Mouse (Mus musculus): ENCODE data around the gene Msl2. TPM values are rescaled to one million over a fixed set of nuclear protein-coding genes. Genes with fewer than 3 reads are reported as not detected.
A peak's percentile ranks its signal among the peaks of the same experiment; 100 is the strongest.

Gene Msl2
- total RNA-seq, 2 experiments from 2014 or later = 37.8 to 39.1 TPM

DNA sequence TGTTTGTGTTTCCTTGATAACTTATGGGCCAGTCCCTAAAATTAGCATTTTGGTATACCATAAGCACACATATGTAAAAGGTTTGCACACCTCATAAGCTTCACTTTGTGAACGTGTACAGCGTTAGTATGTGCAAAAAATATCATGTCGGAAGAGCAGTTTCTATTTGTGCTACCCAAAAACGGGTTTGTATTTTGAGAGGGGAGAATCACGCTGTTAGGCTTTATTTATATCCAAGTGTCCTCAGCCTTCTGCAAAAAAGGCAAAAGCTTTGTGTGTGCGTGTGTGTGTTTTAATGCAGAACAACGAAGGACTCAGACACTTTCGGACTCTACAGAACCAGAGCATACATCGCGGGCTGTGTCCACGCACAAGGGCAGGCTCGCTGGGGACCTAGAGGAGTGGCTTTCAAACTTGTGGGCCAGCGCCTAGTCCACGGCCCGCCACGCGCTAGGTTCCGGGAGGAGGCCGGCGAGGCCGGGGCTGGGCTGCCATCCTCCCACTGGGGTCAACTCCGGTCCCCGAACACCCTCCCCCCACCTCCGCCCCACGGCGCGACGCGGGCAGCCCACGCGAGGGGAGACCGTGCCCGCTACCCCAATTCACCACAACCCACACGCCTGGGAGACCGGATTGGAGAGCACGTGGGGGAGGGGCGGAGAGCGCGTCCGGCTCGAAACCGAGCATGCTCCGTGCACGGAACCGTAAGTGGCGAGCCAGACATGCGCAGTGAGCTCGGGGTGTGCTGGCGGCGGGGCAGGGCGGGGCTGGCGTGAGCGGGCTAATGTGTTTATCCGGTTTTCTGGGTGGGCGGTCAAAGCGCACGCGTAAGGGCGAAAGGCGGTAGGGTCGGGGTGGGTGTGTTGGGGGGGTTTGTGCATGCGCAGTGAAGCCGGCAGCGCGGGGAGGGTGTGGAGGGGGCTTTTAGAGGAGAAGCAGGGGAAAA is 587 bp upstream of the Msl2 start:
- intact Hi-C loops (cut with DNase I) = no loop called here
- DNase-seq = peak; percentile 99

DNA sequence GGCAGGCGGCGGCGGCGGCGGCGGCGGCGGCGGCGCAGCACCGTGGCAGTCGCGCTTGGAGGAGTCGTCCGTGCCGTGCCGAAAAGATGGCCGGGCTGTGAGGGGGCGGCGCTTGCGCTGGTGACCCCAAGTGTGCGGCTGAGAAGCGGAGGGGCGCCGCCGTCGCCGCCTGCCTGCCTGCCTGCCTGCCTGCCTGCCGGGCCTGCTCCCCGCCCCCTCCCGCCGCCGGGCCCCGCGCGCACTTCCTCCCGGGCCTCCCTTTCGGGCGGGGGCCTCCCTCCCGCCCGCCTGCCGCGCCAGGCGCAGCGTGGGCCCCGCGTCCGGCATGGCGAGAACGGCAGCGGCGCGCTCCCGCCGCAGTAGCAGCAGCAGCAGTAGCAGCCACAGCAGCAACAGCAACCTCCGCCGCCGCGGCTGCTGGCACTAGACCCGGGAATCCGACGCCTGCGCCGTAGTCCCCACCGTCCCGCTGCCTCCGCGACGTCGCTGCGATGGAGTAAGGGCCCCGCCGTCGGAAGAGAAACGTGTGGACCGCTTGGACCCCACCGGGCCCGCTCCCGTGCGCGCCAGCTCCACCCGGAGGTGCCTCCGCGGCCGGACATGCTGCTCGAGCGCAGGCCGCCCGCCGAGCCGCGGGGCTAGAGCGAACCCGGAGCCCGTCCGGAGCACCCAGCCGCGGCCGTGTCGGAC is 576 bp downstream of the Msl2 start:
- peak; percentile 84 to 89 for DNase-seq
- intact Hi-C loops (cut with DNase I) = loop anchor here (2.0 to 5.0 kb wide), 3 partner anchors 32 to 432 kb away; no protein-coding TSS in a partner anchor

- intact Hi-C loops (cut with DNase I) = loop anchor here (2.0 to 5.0 kb wide), 3 partner anchors 32 to 433 kb away; no protein-coding TSS in a partner anchor
- peak in 1 of 2 experiments; percentile 47 for DNase-seq
Observed at GRCm38 (mm10) chr9:101075091-101075581, 1.2 kb downstream of the Msl2 start.

DNA sequence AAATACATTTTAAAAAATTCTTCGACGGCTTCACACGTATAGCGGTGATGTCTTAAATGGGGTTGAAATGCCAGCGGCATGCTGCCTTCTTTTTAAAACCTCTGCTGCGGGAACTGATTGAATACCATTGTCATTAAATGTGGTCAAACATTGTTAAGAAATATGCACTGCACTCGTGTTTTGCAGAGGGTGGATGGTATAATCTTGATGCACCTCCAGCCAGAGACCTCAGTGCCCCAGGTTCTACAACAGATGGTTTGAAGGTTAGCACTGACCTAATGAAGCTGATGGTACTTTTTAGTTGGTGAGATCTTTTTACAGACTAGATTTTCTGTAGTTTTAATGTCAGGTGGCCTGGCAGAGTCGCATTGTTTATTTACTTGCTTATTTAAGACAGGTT is 1.8 kb downstream of the Msl2 start:
- peak in 1 of 2 experiments; percentile 18 for DNase-seq
- intact Hi-C loops (cut with DNase I) = loop anchor here (2.0 to 5.0 kb wide), 3 partner anchors 31 to 433 kb away; no protein-coding TSS in a partner anchor

- intact Hi-C loops (cut with DNase I) = loop anchor here (5.0 kb wide), 2 partner anchors 76 to 434 kb away; no protein-coding TSS in a partner anchor
Observed at GRCm38 (mm10) chr9:101076095-101076875, 2.4 kb downstream of the Msl2 start.

DNA sequence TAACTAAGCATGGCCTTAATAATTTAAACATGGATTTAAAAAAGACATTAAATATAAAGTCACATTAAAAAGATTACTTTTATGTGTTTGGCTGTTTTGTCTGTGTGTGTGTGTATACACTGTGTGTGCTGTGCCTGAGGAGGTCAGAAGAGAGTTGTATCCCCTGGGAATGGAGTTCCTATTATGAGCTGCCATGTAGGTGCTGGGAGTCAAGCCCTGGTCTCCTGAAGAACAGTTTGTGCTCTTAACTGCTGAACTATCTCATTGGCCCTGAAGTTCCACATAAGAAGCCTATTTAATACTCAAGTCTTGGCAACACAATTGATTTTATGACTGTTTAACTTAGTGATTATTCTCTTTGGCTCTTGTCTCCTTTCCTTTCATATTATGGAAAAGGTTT is 3.6 kb downstream of the Msl2 start:
- DNase-seq = no peak
- intact Hi-C loops (cut with DNase I) = loop anchor here (5.0 kb wide), 2 partner anchors 75 to 435 kb away; no protein-coding TSS in a partner anchor

More at GRCm38 (mm10) chr9:101076095-101076875, 2.4 kb downstream of the Msl2 start:
- peak; percentile 18 to 29 for DNase-seq

DNA sequence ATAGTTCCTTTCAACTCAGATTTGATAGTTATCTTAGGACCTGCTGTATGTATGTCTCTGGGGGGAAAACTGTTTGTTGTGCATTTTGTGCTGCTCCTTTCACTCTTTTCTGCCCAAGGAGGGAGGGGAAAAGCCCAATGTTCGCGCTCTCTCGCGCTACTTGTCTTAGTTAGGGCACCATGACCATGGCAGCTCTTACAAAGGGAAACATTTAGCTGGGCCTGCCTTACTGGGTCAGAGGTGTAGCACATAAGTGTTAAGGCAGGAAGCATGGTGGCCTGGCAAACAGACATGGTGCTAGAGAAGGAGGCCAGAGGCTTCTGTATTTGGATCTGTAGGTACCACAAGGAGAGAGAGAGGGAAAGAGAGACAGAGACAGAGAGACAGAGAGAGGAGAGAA is 4.7 kb downstream of the Msl2 start:
- DNase-seq = no peak
- intact Hi-C loops (cut with DNase I) = loop anchor here (5.0 kb wide), 2 partner anchors 74 to 436 kb away; no protein-coding TSS in a partner anchor

- intact Hi-C loops (cut with DNase I) = no loop called here
- DNase-seq = no peak
Observed at GRCm38 (mm10) chr9:101080046-101080685, 6.3 kb downstream of the Msl2 start.

GRCm38 (mm10) chr9:101083728-101084127 is 9.8 kb downstream of the Msl2 start:
- intact Hi-C loops (cut with DNase I) = no loop called here
- no peak for DNase-seq

- intact Hi-C loops (cut with DNase I) = no loop called here
Observed at GRCm38 (mm10) chr9:101095425-101095824, 21.5 kb downstream of the Msl2 start.

GRCm38 (mm10) chr9:101096461-101096860 is 22.6 kb downstream of the Msl2 start:
- intact Hi-C loops (cut with DNase I) = no loop called here
- no peak for DNase-seq

More at GRCm38 (mm10) chr9:101095425-101095824, 21.5 kb downstream of the Msl2 start:
- DNase-seq = no peak

DNA sequence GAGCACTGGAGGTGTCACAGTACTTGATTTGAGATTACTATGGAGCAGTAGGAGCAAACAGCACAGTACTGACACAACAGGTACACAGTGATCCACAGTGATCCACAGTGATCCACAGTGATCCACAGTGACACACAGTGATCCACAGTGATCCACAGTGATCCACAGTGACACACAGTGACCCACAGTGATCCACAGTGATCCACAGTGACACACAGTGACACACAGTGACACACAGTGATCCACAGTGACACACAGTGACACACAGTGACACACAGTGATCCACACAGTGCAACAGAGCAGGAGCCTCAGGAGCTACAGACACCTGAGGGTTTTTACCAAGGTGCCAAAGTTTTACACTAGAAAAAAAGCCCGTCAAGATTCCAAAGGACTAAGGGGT is 23.6 kb downstream of the Msl2 start:
- no peak for DNase-seq
- intact Hi-C loops (cut with DNase I) = no loop called here

- intact Hi-C loops (cut with DNase I) = no loop called here
- no peak for DNase-seq
Observed at GRCm38 (mm10) chr9:101099445-101099844, 25.5 kb downstream of the Msl2 start.

GRCm38 (mm10) chr9:101100163-101100562 is 26.3 kb downstream of the Msl2 start:
- intact Hi-C loops (cut with DNase I) = no loop called here
- DNase-seq = no peak

DNA sequence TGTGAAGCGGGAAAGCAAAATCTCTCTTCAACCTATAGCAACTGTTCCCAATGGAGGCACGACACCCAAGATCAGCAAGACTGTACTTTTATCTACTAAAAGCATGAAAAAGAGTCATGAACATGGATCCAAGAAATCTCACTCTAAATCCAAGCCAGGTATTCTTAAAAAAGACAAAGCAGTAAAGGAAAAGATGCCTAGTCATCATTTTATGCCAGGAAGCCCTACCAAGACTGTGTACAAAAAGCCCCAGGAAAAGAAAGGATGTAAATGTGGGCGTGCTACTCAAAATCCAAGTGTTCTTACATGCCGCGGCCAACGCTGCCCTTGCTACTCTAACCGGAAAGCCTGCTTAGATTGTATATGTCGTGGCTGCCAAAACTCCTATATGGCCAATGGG is 27.6 kb downstream of the Msl2 start:
- intact Hi-C loops (cut with DNase I) = no loop called here
- DNase-seq = no peak

- DNase-seq = no peak
- intact Hi-C loops (cut with DNase I) = no loop called here
Observed at GRCm38 (mm10) chr9:101102288-101102687, 28.4 kb downstream of the Msl2 start.

GRCm38 (mm10) chr9:101104931-101105330 is 31.0 kb downstream of the Msl2 start:
- intact Hi-C loops (cut with DNase I) = no loop called here
- DNase-seq = peak in 1 of 2 experiments; percentile 33

GRCm38 (mm10) chr9:101105735-101106134 is 31.8 kb downstream of the Msl2 start:
- intact Hi-C loops (cut with DNase I) = loop anchor here (2.0 kb wide), 1 partner anchor 31 kb away; the partner anchor contains the start of gene Msl2
- DNase-seq = no peak

DNA sequence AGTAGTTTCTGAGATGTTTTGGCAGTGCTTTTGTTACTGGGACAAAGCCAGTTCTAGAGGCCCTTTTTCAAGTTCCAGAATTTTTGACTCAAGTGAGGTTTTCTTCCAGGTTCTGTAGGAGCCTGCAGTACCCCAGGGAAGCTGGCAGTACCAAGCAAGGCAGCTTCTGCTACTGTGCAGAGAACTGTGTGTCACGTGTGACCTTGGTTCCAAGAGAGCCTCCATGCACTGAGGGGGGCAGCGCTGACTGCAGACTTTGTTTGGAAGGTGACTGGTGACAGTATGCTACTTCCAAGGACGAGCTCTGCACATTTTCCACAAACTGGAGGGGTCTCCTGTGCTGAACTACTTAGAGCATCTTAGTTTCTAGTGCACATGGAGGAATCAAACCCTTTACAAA is 33.5 kb downstream of the Msl2 start:
- no peak for DNase-seq
- intact Hi-C loops (cut with DNase I) = loop anchor here (2.0 kb wide), 1 partner anchor 33 kb away; the partner anchor contains the start of gene Msl2

All from heart, postnatal 10 days (tissue).